Mouse (Mus musculus) kidney, embryonic 15.5 days (tissue): ENCODE data around the gene Rsph14. TPM values are rescaled to one million over a fixed set of nuclear protein-coding genes. Genes with fewer than 3 reads are reported as not detected.
"Not testable (repeated sequence)": the region's sequence is repeated elsewhere in the genome, so short reads cannot be mapped to it uniquely, and the experiment has no call there.

ENCODE experiments used
- ATAC-seq: fragments of 200-750 bp; cut with Nextera tagmentation; replicated peaks from 2 replicates; pipeline ENCODE4 v1.8.0; 2017; ENCODE audit warnings: moderate TSS enrichment; ENCODE audit not compliant: low FRiP score
- H3K27ac ChIP-seq: fragments of 300-500 bp; sonication (generic); 2 replicates; pipeline ENCODE4 v1.5.1; 2015; ENCODE audit warnings: mild to moderate bottlenecking, inconsistent platforms
- H3K27me3 ChIP-seq: fragments of 300-500 bp; sonication (generic); 2 replicates; pipeline ENCODE4 v1.6.1; 2015; ENCODE audit warnings: inconsistent platforms
- H3K36me3 ChIP-seq: fragments of 300-500 bp; sonication (generic); 2 replicates; pipeline ENCODE4 v1.6.1; 2015; ENCODE audit warnings: inconsistent platforms
- H3K4me1 ChIP-seq: fragments of 300-500 bp; sonication (generic); 2 replicates; pipeline ENCODE4 v1.6.1; 2015; ENCODE audit warnings: inconsistent platforms
- H3K4me2 ChIP-seq: fragments of 300-500 bp; sonication (generic); 2 replicates; pipeline ENCODE4 v1.6.1; 2015; ENCODE audit warnings: moderate library complexity, mild to moderate bottlenecking, inconsistent platforms
- H3K4me3 ChIP-seq: fragments of 300-500 bp; sonication (generic); replicated peaks from 2 replicates; pipeline ENCODE4 v1.5.1; 2015; ENCODE audit warnings: mild to moderate bottlenecking, inconsistent platforms
- H3K9ac ChIP-seq: fragments of 300-500 bp; sonication (generic); 2 replicates; pipeline ENCODE4 v1.6.1; 2015; ENCODE audit warnings: mild to moderate bottlenecking, inconsistent platforms
- H3K9me3 ChIP-seq: fragments of 300-500 bp; sonication (generic); replicated peaks from 2 replicates; pipeline ENCODE4 v1.6.1; 2016; ENCODE audit warnings: inconsistent platforms
- WGBS: fragments of 180-500 bp; shearing (Covaris S2); methylation state at CpG from one replicate; pipeline ENCODE4 v1.1.7; 2015; ENCODE audit warnings: mixed read lengths; 5-methylcytosine and 5-hydroxymethylcytosine counted together
- polyA plus RNA-seq: library from polyadenylated mRNA; unstranded; fragments of >200 nt; fragmentation: Nextera tagmentation; extraction: Ambion mirVana; gene quantifications from 2 replicates; pipeline ENCODE4 v1.2.1, GENCODE M21; 2015

Rsph14 gene
- polyA plus RNA-seq, 1 experiment from 2014 or later, result not detected

DNA sequence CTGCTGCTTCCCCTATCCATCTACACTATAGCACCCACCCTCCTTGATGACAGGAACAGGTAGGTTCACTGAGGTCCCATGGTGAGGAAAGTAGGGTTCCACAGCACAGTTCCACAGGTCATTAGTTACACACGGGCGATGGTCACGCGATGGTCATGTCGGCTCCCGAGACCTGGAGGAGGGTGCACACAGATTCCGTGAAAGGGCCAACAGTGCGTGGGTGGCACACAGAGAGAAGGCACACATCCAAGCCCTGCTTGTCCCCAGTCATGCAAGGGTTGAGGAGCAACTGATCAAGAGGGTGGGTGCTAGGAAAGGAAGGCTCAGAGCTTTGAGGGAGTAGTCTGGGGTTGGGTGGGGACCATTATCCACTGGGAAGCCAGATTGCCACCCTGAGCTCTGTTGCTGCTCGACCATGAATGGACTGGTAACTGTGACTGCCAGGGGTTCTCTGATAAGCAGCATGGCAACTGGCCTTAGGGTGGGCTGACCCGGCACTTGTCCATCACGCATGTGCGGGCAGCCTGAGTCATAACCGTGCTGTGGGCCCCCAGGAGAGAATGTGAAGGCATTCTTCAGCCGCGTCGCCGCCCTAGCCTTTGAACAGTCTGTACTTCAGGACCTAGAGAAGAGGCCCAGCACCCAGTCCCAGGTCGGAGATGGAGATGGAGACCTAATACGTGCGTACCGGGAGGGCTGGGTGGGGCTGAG is 19.1 kb upstream of the Rsph14 start:
- H3K27ac ChIP-seq, result no peak overlapping the region
- 86% methylated on average over 21 of the region's 21 CpGs for WGBS
- no peak overlapping the region for H3K4me2 ChIP-seq
- no peak for ATAC-seq
- no peak overlapping the region for H3K4me3 ChIP-seq
- H3K36me3 ChIP-seq, result peaks cover 4% of the 10 kb centered on the region; the same call in 1 of the 2 replicates
- H3K4me1 ChIP-seq, result 0 out of 2 replicates have a peak, but pooled peaks cover 4% of the 10 kb centered on the region
- no peaks in the 10 kb centered on the region for H3K27me3 ChIP-seq
- H3K9me3 ChIP-seq, result no peaks in the 10 kb centered on the region
- no peak overlapping the region for H3K9ac ChIP-seq

- Histone ChIP-seq H3K4me1 (no peaks in the 10 kb centered on the region), H3K4me3 (no peak overlapping the region), H3K9me3 (no peaks in the 10 kb centered on the region), H3K36me3 (peaks cover 7% of the 10 kb centered on the region; the same call in 1 of the 2 replicates), H3K4me2 (no peak overlapping the region), H3K27me3 (no peaks in the 10 kb centered on the region), H3K9ac (no peak overlapping the region), H3K27ac (no peak overlapping the region)
- WGBS, result 95% methylated on average over 7 of the region's 7 CpGs
- no peak for ATAC-seq
Observed at GRCm38 (mm10) chr10:75048711-75049110, 16.3 kb upstream of the Rsph14 start.

DNA sequence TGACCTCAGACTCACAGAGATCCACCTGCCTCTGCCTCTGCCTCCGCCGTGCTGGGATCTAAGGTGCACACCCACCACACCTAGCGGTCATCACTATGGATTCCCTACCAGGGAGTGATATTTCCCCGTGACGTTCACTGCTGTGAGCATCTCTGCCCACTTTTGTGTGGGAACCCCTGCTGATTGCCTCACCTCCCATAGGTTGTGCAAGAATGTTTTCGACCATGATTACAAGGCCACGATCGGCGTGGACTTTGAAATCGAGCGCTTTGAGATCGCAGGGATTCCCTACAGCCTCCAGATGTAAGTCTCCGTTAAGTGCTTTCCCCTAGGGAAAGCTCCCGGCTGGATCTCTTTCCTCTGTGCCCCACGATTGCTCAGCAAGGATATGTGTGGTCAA is 13.4 kb upstream of the Rsph14 start:
- H3K27ac ChIP-seq, result no peak overlapping the region
- no peaks in the 10 kb centered on the region for H3K4me1 ChIP-seq
- H3K9me3 ChIP-seq, result no peaks in the 10 kb centered on the region
- H3K36me3 ChIP-seq, result peaks cover 12% of the 10 kb centered on the region; the same call in 1 of the 2 replicates
- ATAC-seq, result no peak
- no peak overlapping the region for H3K4me3 ChIP-seq
- no peak overlapping the region for H3K9ac ChIP-seq
- H3K27me3 ChIP-seq, result no peaks in the 10 kb centered on the region
- WGBS, result 94% methylated on average over 15 of the region's 15 CpGs
- no peak overlapping the region for H3K4me2 ChIP-seq

DNA sequence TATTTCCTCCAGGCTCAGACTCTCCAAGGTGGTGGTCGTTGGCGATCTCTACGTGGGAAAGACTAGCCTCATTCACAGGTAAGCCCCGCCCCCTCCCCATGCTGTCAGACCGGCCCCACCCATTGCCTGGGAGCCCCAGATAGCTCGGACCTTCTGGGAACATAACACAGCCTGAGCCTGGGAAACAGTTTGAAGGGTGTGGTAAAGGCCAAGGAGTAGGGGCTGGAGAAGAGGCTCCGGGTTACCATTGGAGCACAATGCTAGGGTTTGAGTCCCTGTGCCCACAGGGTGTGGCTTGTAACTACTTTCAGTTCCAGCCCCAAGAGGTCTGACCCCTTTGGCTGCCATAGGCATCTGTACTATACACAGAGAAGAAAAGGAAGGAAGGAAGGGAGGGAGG is 12.1 kb upstream of the Rsph14 start:
- Histone ChIP-seq H3K27ac (no peak overlapping the region), H3K36me3 (peaks cover 12% of the 10 kb centered on the region; the same call in 1 of the 2 replicates), H3K9me3 (no peaks in the 10 kb centered on the region), H3K27me3 (no peaks in the 10 kb centered on the region), H3K4me2 (no peak overlapping the region), H3K9ac (no peak overlapping the region), H3K4me3 (no peak overlapping the region), H3K4me1 (no peaks in the 10 kb centered on the region)
- WGBS, result 37% methylated on average over 7 of the region's 7 CpGs
- ATAC-seq, result no peak

DNA sequence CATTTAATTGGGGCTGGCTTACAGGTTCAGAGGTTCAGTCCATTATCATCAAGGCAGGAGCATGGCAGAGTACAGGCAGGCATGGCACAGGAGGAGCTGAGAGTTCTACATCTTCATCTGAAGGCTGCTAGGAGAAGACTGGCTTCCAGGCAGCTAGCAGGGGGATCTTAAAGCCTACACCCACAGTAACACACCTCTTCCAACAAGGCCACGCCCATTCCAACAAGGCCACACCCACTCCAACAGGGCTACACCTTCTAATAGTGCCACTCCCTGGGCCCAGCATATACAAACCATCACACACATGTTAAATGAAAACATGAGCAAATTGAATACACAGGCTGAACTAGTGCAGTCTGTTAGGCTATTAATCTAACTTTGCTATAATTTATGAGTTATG is 9.7 kb upstream of the Rsph14 start:
- H3K4me1 ChIP-seq, H3K4me3 ChIP-seq, H3K27me3 ChIP-seq, H3K9ac ChIP-seq, H3K9me3 ChIP-seq, H3K36me3 ChIP-seq, H3K4me2 ChIP-seq, ATAC-seq, H3K27ac ChIP-seq: not testable (repeated sequence)
- 13% methylated on average over 1 of the region's 1 CpGs for WGBS

GRCm38 (mm10) chr10:75036883-75037379 is 4.5 kb upstream of the Rsph14 start, which contains the start of gene Rab36:
TSS of gene Rab36 (plus strand) at chr10:75037058.
- WGBS, result under 1% methylated on average over 36 of the region's 36 CpGs
- Histone ChIP-seq H3K27ac (peak within 1 kb of the TSS; percentile 79), H3K4me3 (peak within 1 kb of the TSS; percentile 50), H3K27me3 (no peaks in the 10 kb centered on the region), H3K9me3 (no peaks in the 10 kb centered on the region), H3K36me3 (no peaks in the 10 kb centered on the region), H3K9ac (peak within 1 kb of the TSS; percentile 55), H3K4me1 (peaks cover 23% of the 10 kb centered on the region), H3K4me2 (peak within 1 kb of the TSS; percentile 70)
- ATAC-seq, result peak; percentile 96

DNA sequence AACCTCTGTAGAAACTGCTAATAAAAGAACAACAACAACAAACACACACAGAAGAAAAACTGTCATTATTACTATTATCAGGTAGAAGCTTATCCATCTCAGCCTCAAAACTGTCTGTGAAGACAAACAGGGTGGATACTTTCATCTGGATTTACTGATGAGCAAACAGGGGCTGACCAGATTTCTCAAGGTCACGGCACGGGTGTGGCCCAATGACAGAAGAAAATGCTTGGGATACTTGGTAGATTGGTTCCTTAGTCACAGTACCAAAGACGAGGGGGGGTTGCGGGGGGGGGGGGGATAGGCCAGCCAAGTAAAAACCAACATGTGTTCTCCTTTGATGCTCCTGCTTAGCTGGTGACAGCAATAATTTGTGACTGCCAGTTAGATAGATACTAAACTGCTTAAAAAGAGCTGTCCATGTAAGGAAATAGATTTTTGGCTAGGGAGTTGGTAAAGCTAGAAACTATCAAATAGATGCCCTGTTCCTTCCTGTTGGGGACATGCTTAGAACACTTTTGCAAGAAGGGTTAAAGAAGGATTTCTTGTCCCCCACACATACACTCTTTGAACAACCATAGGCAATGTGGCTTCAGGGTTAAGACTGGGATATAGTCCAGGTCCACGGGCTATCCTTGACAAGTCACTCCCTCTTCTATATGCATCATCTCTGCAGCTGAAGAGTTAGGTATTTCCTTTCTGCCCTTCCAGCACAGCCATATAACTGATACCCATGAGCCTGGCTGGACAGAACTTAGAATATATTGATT is 856 bp downstream of the Rsph14 start:
- Histone ChIP-seq H3K27ac (no peak overlapping the region), H3K4me2 (no peak overlapping the region), H3K9me3 (no peaks in the 10 kb centered on the region), H3K4me1 (peaks cover 15% of the 10 kb centered on the region), H3K4me3 (no peak overlapping the region), H3K9ac (no peak overlapping the region), H3K27me3 (no peaks in the 10 kb centered on the region), H3K36me3 (no peaks in the 10 kb centered on the region)
- ATAC-seq, result no peak
- WGBS, result 59% methylated on average over 5 of the region's 5 CpGs

DNA sequence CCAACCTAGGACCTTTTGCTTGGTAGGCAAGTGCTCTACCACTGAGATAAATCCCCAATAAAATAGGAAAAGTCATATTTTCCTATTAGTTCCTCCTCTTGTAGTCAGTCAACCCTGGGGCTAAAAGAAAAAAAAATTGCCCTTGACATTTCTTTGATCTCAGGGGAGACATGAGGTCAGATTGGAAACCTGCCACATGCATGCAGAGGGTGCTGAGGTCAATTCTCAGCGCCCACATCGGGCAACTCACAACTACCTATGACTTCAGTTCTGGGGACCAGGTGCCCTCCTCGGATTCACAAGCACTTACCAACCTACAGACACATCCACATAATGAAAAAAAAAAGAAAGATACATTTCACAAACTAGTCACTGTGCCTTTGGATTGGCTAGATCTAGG is 2.2 kb downstream of the Rsph14 start:
- peaks cover 9% of the 10 kb centered on the region for H3K4me1 ChIP-seq

DNA sequence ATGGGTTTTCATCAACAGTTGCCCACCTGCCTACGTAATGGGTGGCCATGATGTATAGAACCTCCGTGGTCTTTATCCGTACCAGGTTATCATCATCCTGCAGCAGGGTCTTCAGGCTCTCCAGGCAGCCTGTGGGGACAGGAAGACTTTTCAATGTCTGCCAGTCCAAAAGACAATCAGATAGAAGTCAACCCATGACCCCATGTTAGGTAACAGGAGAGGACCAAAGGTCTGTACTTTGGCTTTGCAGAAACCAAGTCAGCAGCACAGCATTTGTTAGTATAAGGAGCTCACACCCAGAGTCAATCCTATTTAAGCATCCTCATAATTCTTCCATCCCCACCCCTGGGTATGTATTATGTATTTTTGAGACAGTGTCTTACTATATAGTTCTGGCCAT is 2.7 kb downstream of the Rsph14 start:
- Histone ChIP-seq H3K4me2 (no peak overlapping the region), H3K27ac (no peak overlapping the region), H3K9ac (no peak overlapping the region), H3K27me3 (no peaks in the 10 kb centered on the region), H3K4me3 (no peak overlapping the region), H3K36me3 (no peaks in the 10 kb centered on the region), H3K4me1 (peaks cover 9% of the 10 kb centered on the region), H3K9me3 (no peaks in the 10 kb centered on the region)
- no peak for ATAC-seq
- 92% methylated on average over 3 of the region's 3 CpGs for WGBS

More for the DNA sequence above, 2.2 kb downstream of the Rsph14 start:
- H3K27ac ChIP-seq, result no peak overlapping the region
- no peak overlapping the region for H3K4me2 ChIP-seq
- no peak for ATAC-seq
- H3K9ac ChIP-seq, result no peak overlapping the region
- H3K27me3 ChIP-seq, result no peaks in the 10 kb centered on the region
- H3K9me3 ChIP-seq, result no peaks in the 10 kb centered on the region
- 78% methylated on average over 3 of the region's 3 CpGs for WGBS
- no peak overlapping the region for H3K4me3 ChIP-seq
- H3K36me3 ChIP-seq, result no peaks in the 10 kb centered on the region

GRCm38 (mm10) chr10:75028743-75029142 is 3.6 kb downstream of the Rsph14 start:
- Histone ChIP-seq H3K9ac (no peak overlapping the region), H3K4me1 (peaks cover 9% of the 10 kb centered on the region), H3K27ac (no peak overlapping the region), H3K4me3 (no peak overlapping the region), H3K27me3 (no peaks in the 10 kb centered on the region), H3K4me2 (no peak overlapping the region), H3K36me3 (no peaks in the 10 kb centered on the region), H3K9me3 (no peaks in the 10 kb centered on the region)
- 89% methylated on average over 8 of the region's 8 CpGs for WGBS
- no peak for ATAC-seq

DNA sequence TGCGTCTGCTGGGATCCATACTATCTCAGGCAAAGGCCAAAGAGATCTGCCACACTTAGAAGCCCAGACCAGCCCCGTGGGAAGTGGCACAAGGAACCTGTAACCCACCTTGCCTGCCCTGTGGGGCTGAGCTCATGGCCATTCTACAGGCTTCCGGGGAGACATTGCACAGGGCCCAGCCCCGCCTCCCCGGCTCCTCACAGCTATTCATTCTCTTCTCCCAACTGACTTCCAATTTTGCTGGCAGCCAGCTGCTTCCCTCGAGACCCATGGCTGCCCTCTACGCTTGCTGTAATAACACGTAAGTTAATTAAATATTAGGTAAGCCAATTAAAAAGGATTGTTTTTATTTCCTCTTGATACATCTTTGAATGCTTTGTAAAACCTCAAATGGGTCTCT is 5.9 kb downstream of the Rsph14 start:
- Histone ChIP-seq H3K9ac (no peak overlapping the region), H3K9me3 (no peaks in the 10 kb centered on the region), H3K4me2 (no peak overlapping the region), H3K36me3 (no peaks in the 10 kb centered on the region), H3K4me3 (no peak overlapping the region), H3K27me3 (no peaks in the 10 kb centered on the region), H3K4me1 (no peaks in the 10 kb centered on the region), H3K27ac (no peak overlapping the region)
- WGBS, result 71% methylated on average over 8 of the region's 8 CpGs
- ATAC-seq, result no peak

GRCm38 (mm10) chr10:75021138-75021537 is 11.2 kb downstream of the Rsph14 start:
- WGBS, result 18% methylated on average over 6 of the region's 6 CpGs

More at GRCm38 (mm10) chr10:75021138-75021537, 11.2 kb downstream of the Rsph14 start:
- H3K9me3 ChIP-seq, result no peaks in the 10 kb centered on the region
- no peaks in the 10 kb centered on the region for H3K4me1 ChIP-seq
- H3K4me2 ChIP-seq, result no peak overlapping the region
- ATAC-seq, result peak; percentile 58
- H3K36me3 ChIP-seq, result no peaks in the 10 kb centered on the region
- no peak overlapping the region for H3K4me3 ChIP-seq
- no peak overlapping the region for H3K27ac ChIP-seq
- H3K27me3 ChIP-seq, result no peaks in the 10 kb centered on the region
- H3K9ac ChIP-seq, result no peak overlapping the region
